Mouse (Mus musculus): ENCODE measurements around the gene Slc26a10. TPM values are rescaled to one million over a fixed set of nuclear protein-coding genes. Genes with fewer than 3 reads are reported as not detected.
"Not testable (repeated sequence)": the region's sequence is repeated elsewhere in the genome, so short reads cannot be mapped to it uniquely, and the experiment has no call there.

The Slc26a10 gene
- polyA plus RNA-seq, 1 experiment: 6.4 TPM

DNA sequence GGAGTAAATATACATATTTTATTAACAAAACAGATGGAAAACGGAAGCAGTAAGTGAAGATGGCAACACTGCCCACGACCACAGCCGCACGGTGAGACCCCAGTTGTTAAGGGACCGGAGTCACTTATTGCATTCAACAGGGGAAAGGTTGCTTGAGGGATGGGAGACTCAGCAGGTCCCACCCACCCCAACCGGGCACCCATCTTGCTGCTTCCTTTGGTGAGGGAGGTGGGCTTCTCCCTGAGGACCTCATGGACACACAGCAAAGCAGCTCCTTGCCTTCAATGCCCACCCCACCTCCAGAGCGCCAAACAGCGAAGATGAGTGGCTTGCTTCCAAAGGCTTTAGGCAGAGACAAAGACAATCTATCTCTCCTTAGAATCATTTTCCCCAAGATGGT is 16.7 kb upstream of the Slc26a10 start:
- 98% methylated on average over 8 of the region's 8 CpGs for WGBS

GRCm38 (mm10) chr10:127196392-127196791 is 15.9 kb upstream of the Slc26a10 start:
- H3K36me3 ChIP-seq (ENCODE audit: control insufficient read depth, insufficient read depth, low read length): peaks cover 4% of the 10 kb centered on the region; the same call in 1 of the 2 replicates
- DNase-seq: no peak
- 96% methylated on average over 5 of the region's 5 CpGs for WGBS
- H3K4me1 ChIP-seq (replicated peaks; ENCODE audit: control insufficient read depth, insufficient read depth, low read length): peaks cover 15% of the 10 kb centered on the region
- TF ChIP-seq POLR2A (IDR thresholded peaks at IDR 0.05; ENCODE audit: control insufficient read depth, extremely low read depth, insufficient read depth, low read length, poor library complexity) (no peak), CTCF (IDR thresholded peaks at IDR 0.05; ENCODE audit: borderline replicate concordance, control insufficient read depth, extremely low read depth, insufficient read depth, low read length, poor library complexity) (no peak)
- H3K4me3 ChIP-seq (ENCODE audit: control insufficient read depth, insufficient read depth, low read length): no peak overlapping the region
- no peaks in the 10 kb centered on the region for H3K27me3 ChIP-seq (ENCODE audit: control insufficient read depth, insufficient read depth, low read length)
- H3K27ac ChIP-seq (ENCODE audit: control insufficient read depth, insufficient read depth, low read length): no peak overlapping the region

More for the DNA sequence above, 16.7 kb upstream of the Slc26a10 start:
- no peak for TF ChIP-seq CTCF (IDR thresholded peaks at IDR 0.05; ENCODE audit: borderline replicate concordance, control insufficient read depth, extremely low read depth, insufficient read depth, low read length, poor library complexity)
- TF ChIP-seq POLR2A (IDR thresholded peaks at IDR 0.05; ENCODE audit: control insufficient read depth, extremely low read depth, insufficient read depth, low read length, poor library complexity): no peak
- H3K4me1 ChIP-seq (replicated peaks; ENCODE audit: control insufficient read depth, insufficient read depth, low read length): peaks cover 15% of the 10 kb centered on the region
- no peaks in the 10 kb centered on the region for H3K27me3 ChIP-seq (ENCODE audit: control insufficient read depth, insufficient read depth, low read length)
- no peak overlapping the region for H3K4me3 ChIP-seq (ENCODE audit: control insufficient read depth, insufficient read depth, low read length)
- peaks cover 4% of the 10 kb centered on the region; the same call in 1 of the 2 replicates for H3K36me3 ChIP-seq (ENCODE audit: control insufficient read depth, insufficient read depth, low read length)
- no peak for DNase-seq
- no peak overlapping the region for H3K27ac ChIP-seq (ENCODE audit: control insufficient read depth, insufficient read depth, low read length)

DNA sequence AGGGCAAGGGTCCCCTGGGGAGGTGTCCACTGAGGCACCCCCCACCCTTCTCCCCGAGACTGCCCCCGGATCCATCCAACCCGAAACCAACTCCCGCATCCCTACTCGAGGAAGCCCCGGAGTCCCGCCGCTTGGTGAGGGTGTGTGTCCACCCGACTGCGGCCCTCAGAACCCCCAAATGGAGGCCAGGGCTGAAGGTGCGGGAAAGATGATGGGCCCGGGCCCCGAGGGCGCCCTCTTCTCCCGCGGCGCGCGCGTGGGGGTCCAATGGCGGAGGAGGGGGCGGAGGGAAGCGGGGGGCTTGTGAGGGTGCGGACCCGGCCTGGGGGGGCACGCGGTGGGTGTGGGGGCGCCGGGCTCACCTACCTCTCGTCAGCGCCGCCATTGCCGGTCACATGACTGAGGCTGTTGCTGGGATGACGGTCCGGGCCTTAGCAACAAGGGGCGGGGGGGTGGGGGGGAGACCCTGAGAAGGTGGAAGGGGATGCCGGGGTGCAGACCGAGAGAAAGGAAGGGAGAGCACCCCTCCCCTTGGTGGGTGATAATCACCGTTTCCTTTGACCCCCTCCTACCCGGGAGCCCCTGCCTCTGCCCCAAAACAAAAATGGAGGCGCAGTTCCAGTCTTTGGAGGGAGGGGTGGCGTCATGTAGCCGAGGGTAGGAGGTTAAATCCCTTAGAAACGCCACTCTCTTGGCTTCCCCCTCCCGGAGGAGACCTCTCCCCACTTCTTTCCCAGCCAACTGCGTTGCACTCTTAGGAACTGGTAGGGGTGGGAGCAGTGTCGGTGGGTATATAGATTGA is 15.1 kb upstream of the Slc26a10 start, which contains the start of gene Dtx3:
Gene Dtx3 (minus strand): TSS at position 401 of the 802 bp plus-strand sequence.
- peak; percentile 50 for DNase-seq
- Histone ChIP-seq H3K4me1 (replicated peaks; ENCODE audit: control insufficient read depth, insufficient read depth, low read length) (peaks cover 15% of the 10 kb centered on the region), H3K4me3 (ENCODE audit: control insufficient read depth, insufficient read depth, low read length) (peak within 1 kb of the TSS; percentile 80), H3K36me3 (ENCODE audit: control insufficient read depth, insufficient read depth, low read length) (peaks cover 4% of the 10 kb centered on the region; the same call in 1 of the 2 replicates), H3K27me3 (ENCODE audit: control insufficient read depth, insufficient read depth, low read length) (no peaks in the 10 kb centered on the region; the same call in 1 of the 2 replicates), H3K27ac (ENCODE audit: control insufficient read depth, insufficient read depth, low read length) (no peak within 1 kb of the TSS)
- 1% methylated on average over 39 of the region's 47 CpGs for WGBS
- no peak for TF ChIP-seq POLR2A (IDR thresholded peaks at IDR 0.05; ENCODE audit: control insufficient read depth, extremely low read depth, insufficient read depth, low read length, poor library complexity)

GRCm38 (mm10) chr10:127194428-127195327 is 14.2 kb upstream of the Slc26a10 start:
- Histone ChIP-seq H3K27ac (ENCODE audit: control insufficient read depth, insufficient read depth, low read length) (no peak overlapping the region; the same call in 1 of the 2 replicates), H3K4me3 (ENCODE audit: control insufficient read depth, insufficient read depth, low read length) (peak overlapping the region; percentile 80), H3K36me3 (ENCODE audit: control insufficient read depth, insufficient read depth, low read length) (0 out of 2 replicates have a peak, but pooled peaks cover 4% of the 10 kb centered on the region), H3K4me1 (replicated peaks; ENCODE audit: control insufficient read depth, insufficient read depth, low read length) (peaks cover 18% of the 10 kb centered on the region), H3K27me3 (ENCODE audit: control insufficient read depth, insufficient read depth, low read length) (no peaks in the 10 kb centered on the region; the same call in 1 of the 2 replicates)
- TF ChIP-seq CTCF (IDR thresholded peaks at IDR 0.05; ENCODE audit: borderline replicate concordance, control insufficient read depth, extremely low read depth, insufficient read depth, low read length, poor library complexity): no peak
- TF ChIP-seq POLR2A (IDR thresholded peaks at IDR 0.05; ENCODE audit: control insufficient read depth, extremely low read depth, insufficient read depth, low read length, poor library complexity): no peak
- whole genome bisulfite sequencing: 5% methylated on average over 22 of the region's 22 CpGs
- DNase-seq: no peak

- no peaks in the 10 kb centered on the region for H3K36me3 ChIP-seq (ENCODE audit: control insufficient read depth, insufficient read depth, low read length)
- no peak overlapping the region for H3K27ac ChIP-seq (ENCODE audit: control insufficient read depth, insufficient read depth, low read length)
- TF ChIP-seq CTCF (IDR thresholded peaks at IDR 0.05; ENCODE audit: borderline replicate concordance, control insufficient read depth, extremely low read depth, insufficient read depth, low read length, poor library complexity) (no peak), POLR2A (IDR thresholded peaks at IDR 0.05; ENCODE audit: control insufficient read depth, extremely low read depth, insufficient read depth, low read length, poor library complexity) (no peak)
- no peak for DNase-seq
- peaks cover 13% of the 10 kb centered on the region for H3K27me3 ChIP-seq (ENCODE audit: control insufficient read depth, insufficient read depth, low read length)
- 95% methylated on average over 9 of the region's 9 CpGs for WGBS
- peaks cover 29% of the 10 kb centered on the region for H3K4me1 ChIP-seq (replicated peaks; ENCODE audit: control insufficient read depth, insufficient read depth, low read length)
- H3K4me3 ChIP-seq (ENCODE audit: control insufficient read depth, insufficient read depth, low read length): no peak overlapping the region
Measured at GRCm38 (mm10) chr10:127193011-127193410, 12.6 kb upstream of the Slc26a10 start.

- Histone ChIP-seq H3K4me1 (replicated peaks; ENCODE audit: control insufficient read depth, insufficient read depth, low read length) (peaks cover 29% of the 10 kb centered on the region), H3K27me3 (ENCODE audit: control insufficient read depth, insufficient read depth, low read length) (peaks cover 17% of the 10 kb centered on the region)
- not testable (repeated sequence) for H3K4me3 ChIP-seq (ENCODE audit: control insufficient read depth, insufficient read depth, low read length); H3K27ac ChIP-seq (ENCODE audit: control insufficient read depth, insufficient read depth, low read length); DNase-seq; H3K36me3 ChIP-seq (ENCODE audit: control insufficient read depth, insufficient read depth, low read length)
- 89% methylated on average over 1 of the region's 1 CpGs for WGBS
Measured at GRCm38 (mm10) chr10:127192057-127192328, 11.5 kb upstream of the Slc26a10 start.
